Mouse (Mus musculus) kidney, embryonic 16.5 days (tissue): ENCODE results near the gene Bpgm. TPM values are rescaled to one million over a fixed set of nuclear protein-coding genes. Genes with fewer than 3 reads are reported as not detected.

Experiments used
- ATAC-seq: fragments of 200-750 bp; cut with Nextera tagmentation; 2 replicates; pipeline ENCODE4 v1.8.0; 2017; ENCODE audit warnings: moderate TSS enrichment; ENCODE audit not compliant: low FRiP score, low TSS enrichment
- H3K27ac ChIP-seq: fragments of 300-500 bp; sonication (generic); 2 replicates; pipeline ENCODE4 v1.5.1; 2014; ENCODE audit warnings: low read length
- H3K27me3 ChIP-seq: fragments of 300-500 bp; sonication (generic); 2 replicates; pipeline ENCODE4 v1.6.1; 2014; ENCODE audit warnings: low read length, control low read depth, mixed read lengths; ENCODE audit not compliant: insufficient read depth
- H3K36me3 ChIP-seq: fragments of 300-500 bp; sonication (generic); 2 replicates; pipeline ENCODE4 v1.6.1; 2014; ENCODE audit warnings: low read length, control low read depth, mixed read lengths; ENCODE audit not compliant: insufficient read depth
- H3K4me1 ChIP-seq: fragments of 300-500 bp; sonication (generic); 2 replicates; pipeline ENCODE4 v1.6.1; 2014; ENCODE audit warnings: low read length, control low read depth, mixed read lengths; ENCODE audit not compliant: insufficient read depth
- H3K4me2 ChIP-seq: fragments of 300-500 bp; sonication (generic); replicated peaks from 2 replicates; pipeline ENCODE4 v1.6.1; 2014; ENCODE audit warnings: low read depth, low read length
- H3K4me3 ChIP-seq: fragments of 300-500 bp; sonication (generic); 2 replicates; pipeline ENCODE4 v1.5.1; 2014; ENCODE audit warnings: mild to moderate bottlenecking, low read length
- H3K9ac ChIP-seq: fragments of 300-500 bp; sonication (generic); replicated peaks from 2 replicates; pipeline ENCODE4 v1.6.1; 2014; ENCODE audit warnings: low read length
- H3K9me3 ChIP-seq: fragments of 300-500 bp; sonication (generic); 2 replicates; pipeline ENCODE4 v1.6.1; 2016; ENCODE audit warnings: low read length, control low read depth
- WGBS: fragments of 180-500 bp; shearing (Covaris S2); extraction: QIAGEN DNeasy Blood & Tissue Kit; methylation state at CpG from one replicate; pipeline ENCODE4 v1.1.7; 2014; 5-methylcytosine and 5-hydroxymethylcytosine counted together
- polyA plus RNA-seq: library from polyadenylated mRNA; unstranded; fragments of >200 nt; fragmentation: Nextera tagmentation; extraction: Ambion mirVana; gene quantifications from 2 replicates; pipeline ENCODE4 v1.2.1, GENCODE M21; 2015

Gene Bpgm
- polyA plus RNA-seq, 1 experiment from 2014 or later, result 58.4 TPM

DNA sequence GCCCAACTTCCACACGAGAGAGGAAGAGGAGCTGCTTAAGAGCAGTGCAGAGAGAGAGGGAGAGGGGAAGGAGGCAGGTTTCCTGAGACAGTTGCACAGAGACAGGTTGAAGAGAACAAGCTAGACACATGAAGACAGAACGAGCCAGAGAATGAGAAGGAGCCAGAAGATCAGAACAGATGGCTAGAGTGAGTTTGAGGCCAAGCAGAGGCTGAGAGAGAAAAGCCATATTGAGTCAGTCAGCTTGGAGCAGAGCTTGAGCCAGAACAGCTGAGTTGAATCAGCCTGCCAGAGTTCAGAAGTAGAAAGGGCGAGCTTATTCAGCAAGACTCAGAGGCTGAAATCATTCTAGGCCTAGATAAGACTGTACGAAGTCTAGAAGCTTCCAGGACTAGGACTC is 6.8 kb downstream of the Bpgm start:
- H3K9me3 ChIP-seq, result peaks cover 2% of the 10 kb centered on the region; the same call in 1 of the 2 replicates
- H3K27me3 ChIP-seq, result no peaks in the 10 kb centered on the region
- H3K4me3 ChIP-seq, result no peak overlapping the region
- H3K9ac ChIP-seq, result no peak overlapping the region
- peaks cover 29% of the 10 kb centered on the region for H3K4me1 ChIP-seq
- H3K36me3 ChIP-seq, result 0 out of 2 replicates have a peak, but pooled peaks cover 5% of the 10 kb centered on the region
- H3K4me2 ChIP-seq, result no peak overlapping the region
- H3K27ac ChIP-seq, result no peak overlapping the region
- 70% methylated on average over 4 of the region's 4 CpGs for WGBS
- no peak for ATAC-seq

DNA sequence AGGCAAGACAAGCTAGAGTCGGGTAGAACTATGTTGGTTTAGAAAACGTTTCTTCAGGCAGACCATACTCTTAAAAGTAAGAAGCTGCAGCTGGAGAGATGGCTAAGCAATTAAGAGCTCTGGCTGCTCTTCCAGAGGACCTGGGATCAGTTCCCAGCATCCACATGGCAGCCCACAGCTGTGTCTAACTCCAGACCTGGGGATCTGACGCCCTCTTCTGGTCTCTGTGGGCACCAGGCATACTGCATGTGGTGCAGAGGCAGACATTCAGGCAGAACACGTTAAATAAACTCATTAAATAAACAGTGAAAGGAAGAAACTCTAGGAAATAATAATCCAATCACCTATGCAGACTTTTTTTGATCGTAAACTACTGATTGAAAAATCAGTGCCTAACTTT is 7.4 kb downstream of the Bpgm start:
- 83% methylated on average over 5 of the region's 5 CpGs for WGBS
- no peaks in the 10 kb centered on the region for H3K27me3 ChIP-seq
- H3K4me3 ChIP-seq, result no peak overlapping the region
- H3K27ac ChIP-seq, result no peak overlapping the region
- H3K4me1 ChIP-seq, result peaks cover 24% of the 10 kb centered on the region
- peaks cover 2% of the 10 kb centered on the region; the same call in 1 of the 2 replicates for H3K9me3 ChIP-seq
- ATAC-seq, result no peak
- peaks cover 8% of the 10 kb centered on the region; the same call in 1 of the 2 replicates for H3K36me3 ChIP-seq
- no peak overlapping the region for H3K9ac ChIP-seq
- no peak overlapping the region for H3K4me2 ChIP-seq

DNA sequence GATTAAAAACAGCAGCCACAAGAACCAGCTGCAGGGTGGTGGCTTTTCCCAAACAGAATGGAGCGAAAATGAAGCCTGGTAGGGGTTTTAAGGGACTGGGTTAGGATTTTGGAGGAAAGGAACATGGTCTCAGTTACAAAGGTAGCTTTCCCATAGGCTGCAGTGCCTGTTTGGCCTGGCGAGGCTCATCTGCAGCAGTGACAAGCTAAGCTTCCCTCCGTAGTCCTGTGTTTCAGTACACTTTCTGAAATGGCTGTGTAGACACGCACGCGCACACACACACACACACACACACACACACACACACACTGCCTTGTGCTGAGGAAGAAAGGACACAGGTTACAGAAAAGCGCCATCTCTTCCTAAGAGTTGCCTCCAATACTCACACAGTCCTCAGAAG is 7.8 kb downstream of the Bpgm start:
- no peak overlapping the region for H3K4me3 ChIP-seq
- H3K4me1 ChIP-seq, result peaks cover 20% of the 10 kb centered on the region
- WGBS, result 94% methylated on average over 7 of the region's 7 CpGs
- H3K27me3 ChIP-seq, result no peaks in the 10 kb centered on the region
- ATAC-seq, result no peak
- H3K9me3 ChIP-seq, result peaks cover 2% of the 10 kb centered on the region; the same call in 1 of the 2 replicates
- H3K4me2 ChIP-seq, result no peak overlapping the region
- H3K9ac ChIP-seq, result no peak overlapping the region
- H3K27ac ChIP-seq, result no peak overlapping the region
- H3K36me3 ChIP-seq, result peaks cover 8% of the 10 kb centered on the region; the same call in 1 of the 2 replicates

DNA sequence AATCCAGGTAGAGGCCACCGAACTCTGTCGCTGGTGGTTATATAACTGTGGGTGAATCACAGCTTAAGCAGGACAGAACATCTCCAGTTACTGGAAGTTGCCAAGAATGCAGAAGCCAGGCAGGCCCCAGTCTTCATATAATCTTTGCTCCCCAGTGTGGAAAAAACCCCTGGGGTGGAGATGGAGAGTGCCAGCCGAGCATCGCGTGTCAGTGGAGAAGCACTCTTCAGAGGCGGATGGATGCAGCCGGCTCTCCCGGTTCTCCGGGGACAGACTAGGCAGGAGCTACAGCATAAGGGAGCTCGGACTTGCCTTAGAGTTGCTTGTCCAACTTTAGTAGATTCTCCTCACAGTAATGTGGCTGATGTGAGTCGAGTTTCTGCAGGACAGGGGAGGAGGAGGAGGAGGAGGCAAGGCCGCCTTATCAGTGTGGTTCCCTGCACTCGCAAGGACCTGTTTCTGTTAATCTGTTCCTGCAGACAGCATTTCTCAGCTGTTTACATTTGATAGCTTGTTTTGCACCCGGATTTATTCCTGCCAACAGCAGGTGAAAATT is 10.1 kb downstream of the Bpgm start:
- no peak overlapping the region for H3K9ac ChIP-seq
- H3K4me1 ChIP-seq, result no peaks in the 10 kb centered on the region
- H3K4me3 ChIP-seq, result no peak overlapping the region
- whole genome bisulfite sequencing, result 84% methylated on average over 14 of the region's 14 CpGs
- no peak overlapping the region for H3K4me2 ChIP-seq
- no peaks in the 10 kb centered on the region for H3K27me3 ChIP-seq
- H3K27ac ChIP-seq, result no peak overlapping the region
- H3K36me3 ChIP-seq, result peaks cover 11% of the 10 kb centered on the region
- peaks cover 2% of the 10 kb centered on the region; the same call in 1 of the 2 replicates for H3K9me3 ChIP-seq
- ATAC-seq, result no peak

DNA sequence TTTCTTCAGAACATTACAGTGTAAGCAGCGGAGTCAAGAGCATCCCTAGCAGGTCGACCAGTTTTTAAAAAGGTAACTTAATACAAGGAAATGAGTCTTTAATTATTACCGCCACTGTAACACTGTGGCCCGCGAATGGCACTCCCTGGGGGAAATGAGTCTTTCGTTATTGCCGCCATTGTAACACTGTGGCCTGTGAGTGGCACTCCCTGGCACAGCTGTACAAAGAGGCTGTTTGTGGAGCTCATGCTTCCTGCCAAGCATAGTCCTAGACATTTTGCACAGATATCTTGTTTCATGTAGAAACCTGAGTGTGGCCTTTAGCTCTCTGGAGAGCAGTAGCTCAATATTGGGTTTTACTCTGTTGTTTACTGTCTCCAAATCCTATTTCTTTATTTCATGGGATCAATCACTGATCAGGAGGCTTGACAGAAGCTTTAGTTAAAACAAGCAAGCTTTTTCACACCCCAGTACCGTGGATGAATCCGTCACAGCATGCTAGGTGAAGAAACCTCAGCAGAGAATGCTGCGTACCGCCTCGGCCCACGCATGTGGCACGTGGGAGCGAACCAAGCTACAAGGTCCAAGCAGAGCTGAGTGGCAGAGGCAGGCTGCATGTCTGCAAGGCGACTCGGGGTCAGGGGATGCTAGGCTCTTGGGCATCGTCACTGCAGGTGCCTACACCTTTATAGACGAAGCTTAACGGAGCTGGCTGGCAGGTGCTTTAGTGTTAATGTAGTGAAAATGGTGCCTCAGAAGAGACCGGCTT is 17.5 kb downstream of the Bpgm start:
- WGBS, result 59% methylated on average over 21 of the region's 21 CpGs
- Histone ChIP-seq H3K27ac (peak overlapping the region; percentile 28; the same call in 1 of the 2 replicates), H3K36me3 (peaks cover 3% of the 10 kb centered on the region; the same call in 1 of the 2 replicates), H3K4me1 (peaks cover 21% of the 10 kb centered on the region), H3K9ac (no peak overlapping the region), H3K9me3 (no peaks in the 10 kb centered on the region), H3K4me2 (no peak overlapping the region), H3K27me3 (no peaks in the 10 kb centered on the region), H3K4me3 (no peak overlapping the region)
- peak; percentile 65; the same call in 1 of the 2 replicates for ATAC-seq

DNA sequence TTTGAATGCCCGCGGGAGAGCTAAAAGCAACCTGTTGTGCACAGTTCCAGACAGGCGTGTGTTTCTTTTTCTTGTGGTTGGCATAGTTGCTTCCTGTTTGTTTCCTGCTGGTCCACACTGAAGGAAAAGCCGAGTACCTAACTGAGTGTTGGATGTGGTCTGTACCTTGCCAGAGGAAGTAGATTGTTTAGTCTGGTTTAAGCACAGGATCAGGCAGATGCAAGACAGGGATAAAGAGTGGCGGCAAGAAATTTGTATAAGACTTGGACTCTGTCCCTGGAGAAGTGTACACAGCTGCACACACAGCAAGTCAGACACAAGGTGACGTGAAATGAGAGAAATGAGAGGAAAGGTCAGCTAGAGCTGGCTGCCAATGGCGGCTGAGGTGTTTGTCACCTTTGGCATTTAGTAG is 19.1 kb downstream of the Bpgm start:
- no peak overlapping the region for H3K9ac ChIP-seq
- 25% methylated on average over 7 of the region's 7 CpGs for WGBS

DNA sequence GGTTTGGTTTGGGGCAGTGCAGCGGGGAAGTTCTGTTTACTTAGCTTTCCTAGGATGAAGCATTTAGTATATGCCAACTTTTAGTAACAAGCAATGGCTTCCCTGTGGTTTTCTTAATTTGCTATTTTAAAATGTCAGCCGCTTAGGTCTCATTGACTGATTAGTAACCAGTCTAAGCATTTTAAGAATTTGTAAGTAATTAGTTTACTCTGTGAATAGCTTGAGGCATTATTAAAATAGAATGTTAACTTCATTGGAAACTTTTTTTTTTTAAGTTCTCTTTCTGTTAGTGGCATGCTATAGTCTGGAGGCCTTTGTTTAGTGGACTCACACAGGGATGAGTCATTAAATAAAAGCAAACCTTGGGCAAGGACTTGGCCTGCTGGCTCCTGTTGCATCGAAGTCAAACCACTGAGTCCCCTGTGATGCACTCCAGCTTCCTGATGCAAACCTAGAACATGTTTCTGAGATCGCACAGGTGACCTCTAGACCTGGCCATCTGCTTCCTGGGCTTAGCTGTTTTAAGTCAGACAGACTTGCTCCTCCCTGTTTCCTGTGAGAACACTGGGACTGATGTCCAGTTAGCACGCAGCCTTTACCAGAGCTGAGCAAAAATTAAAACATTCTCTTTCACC is 22.1 kb downstream of the Bpgm start:
- Histone ChIP-seq H3K9me3 (no peaks in the 10 kb centered on the region), H3K4me1 (peaks cover 18% of the 10 kb centered on the region), H3K9ac (no peak overlapping the region), H3K4me2 (no peak overlapping the region), H3K27ac (0 out of 2 replicates have a peak overlapping the region, but pooled peaks have one; percentile 12), H3K36me3 (no peaks in the 10 kb centered on the region), H3K27me3 (no peaks in the 10 kb centered on the region), H3K4me3 (no peak overlapping the region)
- ATAC-seq, result no peak
- WGBS, result 55% methylated on average over 5 of the region's 5 CpGs

More for the DNA sequence above, 19.1 kb downstream of the Bpgm start:
- ATAC-seq, result no peak
- Histone ChIP-seq H3K27me3 (no peaks in the 10 kb centered on the region), H3K9me3 (no peaks in the 10 kb centered on the region), H3K4me2 (no peak overlapping the region; the same call in 1 of the 2 replicates), H3K4me3 (no peak overlapping the region), H3K4me1 (peaks cover 23% of the 10 kb centered on the region), H3K36me3 (peaks cover 3% of the 10 kb centered on the region; the same call in 1 of the 2 replicates), H3K27ac (peak overlapping the region; percentile 71)

DNA sequence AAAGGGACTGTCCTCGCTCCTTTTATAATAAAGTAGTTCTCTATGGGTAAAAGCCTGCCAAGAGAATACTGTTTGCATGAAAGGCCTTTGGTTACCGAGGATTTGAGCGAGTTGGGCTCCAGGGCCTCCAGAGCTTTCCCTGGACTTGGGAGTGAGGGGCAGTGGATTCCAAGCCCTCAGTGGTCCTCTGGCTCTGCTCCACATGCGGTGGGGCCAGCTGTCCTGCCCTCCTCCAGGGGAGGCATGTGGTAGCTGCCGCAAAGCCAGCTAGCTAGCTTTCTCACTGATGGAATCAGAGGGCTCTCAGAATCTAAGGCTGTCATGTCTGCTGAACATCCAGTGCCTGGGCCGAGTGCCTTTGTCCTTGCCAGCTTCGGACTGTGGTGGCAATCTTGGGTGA is 26.3 kb downstream of the Bpgm start:
- Histone ChIP-seq H3K27me3 (no peaks in the 10 kb centered on the region), H3K9ac (no peak overlapping the region), H3K27ac (no peak overlapping the region), H3K4me2 (no peak overlapping the region), H3K9me3 (no peaks in the 10 kb centered on the region), H3K4me3 (no peak overlapping the region), H3K36me3 (peaks cover 4% of the 10 kb centered on the region; the same call in 1 of the 2 replicates), H3K4me1 (peaks cover 9% of the 10 kb centered on the region)
- 86% methylated on average over 7 of the region's 7 CpGs for WGBS
- ATAC-seq, result no peak

DNA sequence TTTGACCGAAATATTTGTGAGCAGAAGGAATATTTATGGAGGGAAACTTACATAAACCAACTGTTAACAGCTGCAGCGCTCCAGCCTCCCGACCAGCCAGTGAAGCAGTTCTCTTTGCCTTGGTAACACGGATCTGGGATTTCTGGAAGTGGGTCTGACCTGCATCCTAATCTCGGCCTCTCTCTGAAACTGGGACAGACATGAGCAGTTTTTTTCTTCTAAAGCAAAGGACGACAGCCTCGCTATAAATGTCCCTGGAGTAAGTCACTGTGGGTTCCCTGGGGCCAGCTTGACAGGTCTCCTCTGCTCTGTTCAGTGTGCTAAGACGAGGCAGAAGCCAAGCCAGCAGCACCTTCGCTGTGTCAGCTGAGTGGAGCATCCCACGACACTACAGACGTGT is 29.9 kb downstream of the Bpgm start:
- WGBS, result 55% methylated on average over 11 of the region's 11 CpGs
- no peak overlapping the region for H3K4me2 ChIP-seq
- ATAC-seq, result no peak

More for the DNA sequence above, 29.9 kb downstream of the Bpgm start:
- peaks cover 4% of the 10 kb centered on the region; the same call in 1 of the 2 replicates for H3K36me3 ChIP-seq
- H3K27me3 ChIP-seq, result no peaks in the 10 kb centered on the region
- H3K27ac ChIP-seq, result no peak overlapping the region
- no peaks in the 10 kb centered on the region for H3K9me3 ChIP-seq
- no peak overlapping the region for H3K9ac ChIP-seq
- no peak overlapping the region for H3K4me3 ChIP-seq
- peaks cover 3% of the 10 kb centered on the region; the same call in 1 of the 2 replicates for H3K4me1 ChIP-seq
